Mouse (Mus musculus) embryonic facial prominence, embryonic 14.5 days (tissue): ENCODE results near the gene Cnot10. TPM values are rescaled to one million over a fixed set of nuclear protein-coding genes. Genes with fewer than 3 reads are reported as not detected.

Source experiments
- ATAC-seq: fragments of 200-750 bp; cut with Nextera tagmentation; 2 replicates; pipeline ENCODE4 v1.8.0; 2017; ENCODE audit warnings: low read depth, moderate number of reproducible peaks, moderate TSS enrichment
- DNase-seq: peaks from one replicate; pipeline ENCODE4 v3.0.0-alpha.2; 2015; ENCODE audit warnings: low spot score
- H3K27ac ChIP-seq: fragments of 300-500 bp; sonication (generic); replicated peaks from 2 replicates; pipeline ENCODE4 v1.5.1; 2014; ENCODE audit warnings: low read depth, mild to moderate bottlenecking, low read length, moderate library complexity
- H3K27me3 ChIP-seq: fragments of 300-500 bp; sonication (generic); replicated peaks from 2 replicates; pipeline ENCODE4 v1.6.1; 2014; ENCODE audit warnings: low read length; ENCODE audit not compliant: control insufficient read depth, insufficient read depth
- H3K36me3 ChIP-seq: fragments of 300-500 bp; sonication (generic); 2 replicates; pipeline ENCODE4 v1.6.1; 2014; ENCODE audit warnings: low read length, mixed read lengths; ENCODE audit not compliant: control insufficient read depth, insufficient read depth
- H3K4me1 ChIP-seq: fragments of 300-500 bp; sonication (generic); 2 replicates; pipeline ENCODE4 v1.6.1; 2014; ENCODE audit warnings: antibody characterized with exemption, low read length; ENCODE audit not compliant: control insufficient read depth, insufficient read depth
- H3K4me2 ChIP-seq: fragments of 300-500 bp; sonication (generic); 2 replicates; pipeline ENCODE4 v1.6.1; 2014; ENCODE audit warnings: low read depth, mild to moderate bottlenecking, low read length, moderate library complexity, mixed read lengths
- H3K4me3 ChIP-seq: fragments of 300-500 bp; sonication (generic); 2 replicates; pipeline ENCODE4 v1.5.1; 2014; ENCODE audit warnings: low read depth, mild to moderate bottlenecking, low read length
- H3K9ac ChIP-seq: fragments of 300-500 bp; sonication (generic); 2 replicates; pipeline ENCODE4 v1.6.1; 2014; ENCODE audit warnings: low read depth, mild to moderate bottlenecking, low read length, moderate library complexity, mixed read lengths
- H3K9me3 ChIP-seq: fragments of 300-500 bp; sonication (generic); 2 replicates; pipeline ENCODE4 v1.6.1; 2016; ENCODE audit warnings: low read length; ENCODE audit not compliant: control insufficient read depth
- WGBS: fragments of 180-500 bp; shearing (Covaris S2); extraction: QIAGEN DNeasy Blood & Tissue Kit; methylation state at CpG from one replicate; pipeline ENCODE4 v1.1.7; 2014; 5-methylcytosine and 5-hydroxymethylcytosine counted together
- polyA plus RNA-seq: library from polyadenylated mRNA; unstranded; fragments of >200 nt; fragmentation: Nextera tagmentation; extraction: Ambion mirVana; gene quantifications from 2 replicates; pipeline ENCODE4 v1.2.1, GENCODE M21; 2014

Gene Cnot10
- polyA plus RNA-seq, 1 experiment from 2014 or later, result 52.4 TPM

DNA sequence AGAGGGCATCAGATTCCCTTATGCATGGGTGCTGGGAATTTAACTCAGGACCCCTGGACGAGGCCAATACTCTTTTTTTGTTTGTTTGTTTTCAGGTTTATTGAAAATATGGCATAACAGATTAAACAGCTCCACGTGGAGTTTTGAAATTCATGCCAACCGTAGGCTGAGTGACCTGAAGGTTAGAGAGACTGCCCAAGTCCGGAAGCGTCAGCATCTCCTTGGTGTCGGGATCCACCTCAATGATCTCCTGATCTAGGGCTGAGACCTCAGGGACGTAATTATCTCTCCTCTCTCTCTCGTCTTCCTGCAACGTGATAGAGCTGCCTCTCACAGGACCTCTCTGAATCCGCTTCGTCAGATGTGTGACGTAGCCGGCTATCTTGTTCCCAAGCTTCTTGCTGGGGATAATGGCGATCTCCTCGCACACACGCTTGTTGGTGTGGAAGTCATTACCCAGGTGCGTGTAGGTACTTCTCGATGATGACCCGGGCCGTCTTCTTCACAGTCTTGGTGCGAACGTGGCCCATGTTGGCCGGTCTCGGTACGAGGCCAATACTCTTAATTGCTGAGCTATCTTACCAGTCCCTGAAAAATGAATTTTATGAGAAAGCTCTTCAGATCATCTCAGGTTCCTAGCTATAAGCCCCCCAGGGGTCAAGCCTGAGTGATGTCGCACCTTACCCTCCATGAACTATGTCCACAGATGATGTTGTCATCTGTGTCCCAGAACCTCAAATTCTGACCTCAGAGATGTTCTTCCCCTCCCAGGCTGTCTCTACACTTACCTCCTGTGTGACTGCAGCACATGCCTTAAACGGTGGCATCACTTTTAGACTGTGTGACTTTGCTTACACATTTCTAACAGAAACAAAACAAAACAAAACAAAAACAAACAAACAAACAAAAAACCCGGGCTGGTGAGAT lies 7.8 kb upstream of the Cnot10 start:
- no peaks in the 10 kb centered on the region for H3K4me1 ChIP-seq
- no peak overlapping the region for H3K4me3 ChIP-seq

DNA sequence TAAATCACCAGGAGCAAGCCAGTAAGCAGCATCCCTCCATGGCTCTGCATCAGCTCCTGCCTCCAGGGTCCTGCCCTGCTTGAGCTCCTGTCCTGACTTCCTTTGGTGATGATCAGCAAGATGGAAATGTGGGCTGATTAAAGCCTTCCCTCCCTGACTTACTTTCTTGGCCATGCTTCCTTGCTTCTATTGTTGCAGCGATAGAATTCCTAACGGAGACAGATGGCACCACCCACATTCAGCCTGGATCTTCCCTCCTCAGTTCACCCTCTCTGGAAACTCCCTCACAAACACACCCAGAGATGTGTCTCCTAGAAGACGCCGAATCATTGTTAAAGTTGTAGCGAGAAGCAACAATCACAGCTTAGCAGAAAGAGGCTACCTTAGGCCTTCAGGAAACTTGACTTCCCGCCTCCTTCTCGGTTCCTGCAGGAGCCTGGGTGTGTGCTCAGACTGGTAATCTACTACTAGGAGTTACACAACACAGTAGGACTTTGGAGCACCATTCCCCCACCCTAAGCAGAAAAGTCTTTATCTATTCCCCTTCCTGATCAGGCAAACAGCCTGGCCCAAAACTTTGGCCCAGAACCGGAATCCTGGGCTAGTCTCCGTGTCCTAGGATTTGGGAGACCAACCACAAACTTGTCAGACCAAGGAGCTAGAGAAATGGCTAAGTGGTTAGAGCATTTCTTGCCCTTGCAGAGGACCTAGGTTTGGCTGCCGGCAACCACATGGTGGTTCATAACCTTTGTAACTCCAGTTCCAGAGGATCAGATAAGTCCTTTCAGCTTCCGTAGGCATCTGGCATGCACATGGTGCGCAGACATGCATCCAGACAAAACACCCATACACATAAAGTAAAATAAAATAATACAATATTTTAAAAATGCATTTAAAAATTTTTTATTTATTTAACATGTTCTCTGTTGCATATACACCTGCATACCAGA lies 6.8 kb upstream of the Cnot10 start:
- Histone ChIP-seq H3K4me1 (no peaks in the 10 kb centered on the region), H3K27ac (no peak overlapping the region), H3K9me3 (no peaks in the 10 kb centered on the region), H3K4me2 (no peak overlapping the region), H3K36me3 (no peaks in the 10 kb centered on the region), H3K4me3 (no peak overlapping the region), H3K27me3 (peaks cover 10% of the 10 kb centered on the region), H3K9ac (no peak overlapping the region)
- DNase-seq, result no peak
- ATAC-seq, result no peak
- WGBS, result 86% methylated on average over 12 of the region's 12 CpGs

More for the DNA sequence above, 7.8 kb upstream of the Cnot10 start:
- Histone ChIP-seq H3K27ac (no peak overlapping the region), H3K9me3 (no peaks in the 10 kb centered on the region), H3K9ac (no peak overlapping the region), H3K27me3 (peaks cover 10% of the 10 kb centered on the region), H3K36me3 (no peaks in the 10 kb centered on the region), H3K4me2 (no peak overlapping the region)
- WGBS, result 80% methylated on average over 28 of the region's 28 CpGs
- ATAC-seq, result no peak
- DNase-seq, result no peak

DNA sequence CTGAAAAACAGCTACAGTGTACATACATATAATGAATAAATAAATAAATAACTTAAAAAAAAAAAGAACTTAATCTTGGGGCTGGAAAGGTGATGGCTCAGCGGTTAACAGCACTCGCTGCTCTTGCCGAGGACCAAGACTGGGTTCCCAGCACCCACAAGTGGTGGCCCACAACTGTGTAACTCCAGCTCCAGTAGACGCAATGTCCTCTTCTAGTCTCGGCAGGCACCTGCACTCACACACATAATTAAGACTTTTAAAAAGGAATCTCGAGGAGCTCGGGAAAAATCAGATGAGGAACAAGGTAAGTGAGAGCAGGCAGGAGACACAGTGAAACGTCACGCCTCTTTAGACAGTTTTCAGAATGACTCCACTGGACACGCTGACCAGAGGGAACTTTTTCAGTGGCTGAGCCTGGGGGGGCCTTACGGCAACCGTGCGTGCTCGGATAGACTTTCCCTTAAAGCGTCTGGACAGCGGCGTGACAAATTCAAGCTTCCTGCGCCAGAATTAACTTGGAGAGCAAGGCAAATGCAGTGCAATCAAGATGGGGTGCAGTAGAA lies 717 bp downstream of the Cnot10 start:
- Histone ChIP-seq H3K4me2 (peak overlapping the region; percentile 63), H3K4me1 (peaks cover 13% of the 10 kb centered on the region), H3K27me3 (peaks cover 18% of the 10 kb centered on the region), H3K27ac (peak overlapping the region; percentile 91), H3K36me3 (0 out of 2 replicates have a peak, but pooled peaks cover 5% of the 10 kb centered on the region), H3K4me3 (peak overlapping the region; percentile 69), H3K9me3 (no peaks in the 10 kb centered on the region), H3K9ac (peak overlapping the region; percentile 79)
- peak; percentile 26 for DNase-seq
- no peak for ATAC-seq
- WGBS, result 13% methylated on average over 18 of the region's 18 CpGs

DNA sequence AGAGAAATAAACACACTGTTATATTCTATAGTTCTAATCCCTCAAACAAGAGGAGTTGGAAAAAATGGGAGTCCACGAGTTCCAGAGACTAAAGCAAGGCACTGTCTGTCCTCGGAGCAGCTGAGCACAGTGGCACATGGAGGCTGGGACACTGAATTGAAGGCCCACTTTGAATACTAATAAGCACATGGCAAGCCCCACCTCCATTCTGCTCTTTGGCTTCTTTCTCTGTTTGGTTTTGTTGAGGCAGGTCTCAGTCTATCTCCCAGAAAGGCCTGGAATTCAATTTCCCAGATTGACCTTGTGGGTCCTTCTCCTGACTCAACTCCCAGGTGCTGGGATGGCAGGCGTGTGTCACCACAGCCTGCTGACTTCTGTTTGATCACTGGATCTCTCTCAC lies 3.2 kb downstream of the Cnot10 start:
- DNase-seq, result no peak
- H3K27me3 ChIP-seq, result 0 out of 2 replicates have a peak, but pooled peaks cover 9% of the 10 kb centered on the region
- H3K9me3 ChIP-seq, result no peaks in the 10 kb centered on the region
- no peak overlapping the region for H3K4me3 ChIP-seq
- H3K27ac ChIP-seq, result no peak overlapping the region
- no peak overlapping the region for H3K9ac ChIP-seq
- WGBS, result 94% methylated on average over 3 of the region's 3 CpGs
- peaks cover 13% of the 10 kb centered on the region for H3K4me1 ChIP-seq
- 0 out of 2 replicates have a peak, but pooled peaks cover 5% of the 10 kb centered on the region for H3K36me3 ChIP-seq
- no peak for ATAC-seq
- no peak overlapping the region for H3K4me2 ChIP-seq

DNA sequence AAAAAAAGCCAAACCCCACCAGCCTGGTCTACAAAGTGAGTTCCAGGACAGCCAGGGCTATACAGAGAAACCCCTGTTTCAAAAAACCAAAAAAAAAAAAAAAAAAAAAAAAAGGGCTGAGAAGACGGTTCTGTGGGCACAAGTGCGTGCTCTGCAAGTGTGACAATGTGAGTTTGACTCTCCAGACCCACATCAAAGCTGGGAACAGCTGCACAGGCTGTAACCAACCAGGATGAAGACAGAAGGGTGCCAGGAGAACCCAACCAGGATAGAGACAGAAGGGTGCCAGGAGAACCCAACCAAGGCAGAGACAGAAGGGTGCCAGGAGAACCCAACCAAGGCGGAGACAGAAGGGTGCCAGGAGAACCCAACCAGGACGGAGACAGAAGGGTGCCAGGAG lies 3.8 kb downstream of the Cnot10 start:
- H3K27me3 ChIP-seq, result 0 out of 2 replicates have a peak, but pooled peaks cover 4% of the 10 kb centered on the region
- ATAC-seq, result no peak
- H3K9me3 ChIP-seq, result no peaks in the 10 kb centered on the region
- WGBS, result 94% methylated on average over 4 of the region's 4 CpGs
- no peak overlapping the region for H3K4me3 ChIP-seq
- no peak overlapping the region for H3K27ac ChIP-seq
- peaks cover 13% of the 10 kb centered on the region for H3K4me1 ChIP-seq
- no peak overlapping the region for H3K4me2 ChIP-seq
- H3K36me3 ChIP-seq, result peaks cover 8% of the 10 kb centered on the region
- no peak overlapping the region for H3K9ac ChIP-seq
- no peak for DNase-seq

DNA sequence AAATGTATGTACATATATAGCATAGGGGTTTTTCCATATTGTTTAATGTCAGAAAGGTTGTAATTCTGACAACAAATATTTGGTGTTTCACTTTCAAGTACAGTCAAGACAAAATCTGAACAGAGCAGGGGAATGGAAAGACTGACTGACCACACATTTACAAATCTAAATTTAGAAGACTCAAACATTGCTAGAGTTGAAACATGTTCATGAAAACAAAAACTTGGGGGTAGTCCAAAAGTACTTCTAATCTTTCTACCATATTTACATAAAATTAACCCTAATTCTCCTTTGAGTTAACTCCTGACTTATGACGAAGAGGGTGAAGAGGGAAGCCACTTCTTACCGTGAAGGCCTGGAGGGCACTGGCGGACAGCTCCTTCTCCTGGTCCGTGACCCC lies 7.7 kb downstream of the Cnot10 start:
- Histone ChIP-seq H3K36me3 (peaks cover 34% of the 10 kb centered on the region), H3K27ac (no peak overlapping the region)

DNA sequence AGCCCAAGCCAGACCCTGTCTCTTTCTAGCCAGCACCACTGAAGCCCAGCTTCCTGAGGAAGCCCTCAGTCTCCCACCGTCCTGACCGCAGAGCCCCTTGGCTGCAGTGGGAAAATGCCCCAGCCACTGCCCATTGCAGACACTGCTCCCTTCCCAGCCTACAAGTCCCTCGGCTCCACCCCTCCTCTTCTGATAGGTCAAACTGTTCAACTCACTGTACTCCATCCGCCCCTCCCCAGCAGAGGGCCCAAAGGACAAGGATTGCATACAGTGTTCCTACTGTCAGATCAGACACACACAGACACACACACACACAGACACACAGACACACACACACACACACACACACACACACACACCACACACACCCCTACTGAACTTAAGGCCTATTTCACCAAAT lies 13.3 kb downstream of the Cnot10 start:
- H3K36me3 ChIP-seq, result peaks cover 88% of the 10 kb centered on the region
- ATAC-seq, result no peak
- H3K4me2 ChIP-seq, result no peak overlapping the region
- no peaks in the 10 kb centered on the region for H3K9me3 ChIP-seq
- no peak for DNase-seq
- H3K27me3 ChIP-seq, result no peaks in the 10 kb centered on the region
- H3K4me1 ChIP-seq, result no peaks in the 10 kb centered on the region
- no peak overlapping the region for H3K4me3 ChIP-seq
- H3K27ac ChIP-seq, result no peak overlapping the region
- no peak overlapping the region for H3K9ac ChIP-seq
- 65% methylated on average over 4 of the region's 4 CpGs for WGBS

More for the DNA sequence above, 7.7 kb downstream of the Cnot10 start:
- Histone ChIP-seq H3K4me1 (no peaks in the 10 kb centered on the region), H3K27me3 (no peaks in the 10 kb centered on the region), H3K4me3 (no peak overlapping the region), H3K9ac (no peak overlapping the region), H3K9me3 (no peaks in the 10 kb centered on the region), H3K4me2 (no peak overlapping the region)
- ATAC-seq (no peak), DNase-seq (no peak)
- 65% methylated on average over 4 of the region's 4 CpGs for WGBS

DNA sequence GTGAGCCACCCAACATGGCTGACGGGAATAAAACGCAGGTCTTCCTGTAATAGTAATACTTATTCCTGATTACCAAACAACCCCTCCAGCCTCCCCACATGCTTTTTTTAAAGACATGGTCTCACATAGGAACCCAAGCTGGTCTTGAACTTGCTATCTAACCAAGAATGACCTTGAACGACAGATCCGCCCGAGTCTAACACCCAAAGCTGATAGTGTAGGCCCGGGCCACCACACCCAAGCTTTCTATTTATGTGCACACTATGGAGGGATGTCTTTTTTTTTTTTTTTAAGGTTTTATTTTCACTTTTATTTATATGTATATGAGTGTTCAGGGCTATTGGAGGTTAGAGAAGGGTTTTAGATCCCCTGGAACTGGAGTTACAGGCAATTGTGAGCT lies 15.8 kb downstream of the Cnot10 start:
- Histone ChIP-seq H3K4me2 (no peak overlapping the region), H3K9ac (no peak overlapping the region), H3K27me3 (no peaks in the 10 kb centered on the region), H3K4me3 (no peak overlapping the region), H3K36me3 (peaks cover 96% of the 10 kb centered on the region), H3K27ac (no peak overlapping the region), H3K4me1 (no peaks in the 10 kb centered on the region), H3K9me3 (no peaks in the 10 kb centered on the region)
- DNase-seq, result no peak
- 98% methylated on average over 6 of the region's 6 CpGs for WGBS
- no peak for ATAC-seq
